Mouse (Mus musculus) gastrocnemius, postnatal 14 days (tissue): ENCODE data around the gene Use1. TPM values are rescaled to one million over a fixed set of nuclear protein-coding genes. Genes with fewer than 3 reads are reported as not detected.

Experiments used
- DNase-seq: peaks from one replicate; pipeline ENCODE4 v3.0.0; 2021; ENCODE audit warnings: mixed read lengths
- intact Hi-C: fragments of 180-260 bp; cut with DNase I; formaldehyde crosslinking; loops from one replicate; pipeline ENCODE4 v1.15.1; 2025; ENCODE audit warnings: low total_unique reads
- total RNA-seq, 2 experiments: library from RNA; stranded (reverse); gene quantifications; 2 replicates each; pipeline ENCODE4 v1.2.3; 2021

Gene Use1
- total RNA-seq, 2 experiments from 2014 or later, result 96.4 to 100.0 TPM

DNA sequence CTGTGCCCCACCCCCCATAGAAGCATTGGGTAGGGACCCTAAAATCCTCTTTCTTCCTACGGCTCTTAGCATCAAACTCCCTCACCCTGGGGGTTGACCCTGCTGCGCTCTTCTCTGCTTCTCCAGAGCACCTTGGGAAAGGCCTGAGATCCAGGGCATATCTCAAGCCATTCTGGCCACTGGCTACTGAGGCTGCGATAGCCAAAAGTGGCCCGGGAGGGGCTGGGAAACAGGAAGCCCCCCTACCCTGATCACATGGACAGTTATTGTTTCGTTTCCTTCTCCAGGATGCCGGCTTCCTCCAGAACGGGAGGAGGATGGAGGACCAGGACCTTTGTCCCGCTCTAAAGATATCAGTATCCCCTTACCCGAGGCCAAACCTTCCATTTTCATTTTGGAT, 29.0 kb downstream of the Use1 start, which contains the start of gene Ushbp1:
Ushbp1 (minus strand) TSS at position 174 of the 400 bp plus-strand sequence.
- intact Hi-C loops, result no loop called here
- no peak for DNase-seq

DNA sequence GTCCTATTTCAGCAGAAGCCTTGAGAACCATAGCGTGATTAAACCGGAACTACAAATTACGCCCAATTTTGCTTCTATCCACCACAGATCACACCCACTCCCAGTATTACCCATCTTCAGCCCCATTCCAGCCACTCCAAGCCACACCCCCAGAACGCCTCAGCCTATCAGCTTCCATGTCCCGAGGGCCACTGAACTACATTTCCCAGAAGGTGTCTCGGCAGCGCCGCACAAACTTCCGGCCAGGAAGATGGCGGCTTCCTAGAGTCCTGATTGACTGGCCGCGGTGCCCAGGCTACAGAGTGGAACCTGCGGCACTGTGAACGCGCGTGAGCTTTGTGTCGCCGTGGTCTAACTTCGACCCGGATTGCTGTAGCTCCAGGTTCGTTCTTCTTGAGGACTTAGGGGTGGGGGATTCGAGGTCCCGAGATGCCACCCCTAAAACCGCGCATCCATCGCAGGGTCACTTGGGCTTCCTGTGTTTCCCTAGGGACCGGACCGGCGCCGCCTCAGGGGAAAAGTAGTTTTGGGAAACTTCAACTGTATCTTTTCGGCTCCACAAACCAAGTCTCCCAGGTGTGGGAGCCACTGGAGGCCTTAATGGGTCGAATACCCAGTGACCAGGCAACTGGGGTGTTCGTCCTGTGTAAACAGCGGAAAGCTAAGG, 30.1 kb downstream of the Use1 start, which contains the start of gene Babam1:
Babam1 (plus strand) TSS at position 223 of the 667 bp plus-strand sequence.
- DNase-seq, result peak; percentile 92
- intact Hi-C loops, result no loop called here

DNA sequence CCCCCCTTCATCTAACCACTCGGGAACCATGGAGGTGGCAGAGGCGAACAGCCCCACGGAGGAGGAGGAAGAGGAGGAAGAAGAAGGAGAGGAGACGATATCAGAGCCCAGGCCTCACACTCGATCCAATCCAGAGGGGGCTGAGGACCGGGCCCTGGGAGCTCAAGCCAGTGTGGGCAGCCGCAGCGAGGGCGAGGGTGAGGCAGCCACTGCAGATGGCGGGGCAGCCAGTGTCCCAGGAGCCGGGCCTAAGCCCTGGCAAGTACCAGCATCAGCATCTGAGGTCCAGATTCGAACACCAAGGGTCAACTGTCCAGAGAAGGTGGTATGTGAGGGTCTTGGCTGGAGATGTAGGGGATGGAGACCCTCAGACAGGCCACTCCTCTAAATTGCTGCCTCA, 31.1 kb downstream of the Use1 start:
- DNase-seq, result no peak
- intact Hi-C loops, result no loop called here

DNA sequence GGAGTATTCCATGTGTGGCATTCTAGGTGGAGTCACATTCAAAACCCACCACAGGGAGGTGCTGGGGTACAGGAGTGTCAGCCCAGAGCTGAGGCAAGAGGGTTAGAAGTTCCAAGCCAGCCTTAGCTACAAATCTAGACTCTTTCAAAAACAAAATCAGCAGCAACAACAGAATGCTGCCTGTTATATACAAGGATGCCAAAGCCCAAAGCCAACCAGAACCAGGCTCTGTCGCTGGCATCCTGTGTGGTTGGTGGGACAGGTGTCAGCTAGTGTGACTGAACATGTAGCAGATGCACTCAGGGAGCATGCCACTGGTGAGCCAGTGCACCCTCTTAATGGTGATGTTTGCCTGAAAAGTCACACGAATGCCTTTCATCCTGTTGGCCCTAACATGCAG, 34.2 kb downstream of the Use1 start:
- no peak for DNase-seq
- intact Hi-C loops, result no loop called here

DNA sequence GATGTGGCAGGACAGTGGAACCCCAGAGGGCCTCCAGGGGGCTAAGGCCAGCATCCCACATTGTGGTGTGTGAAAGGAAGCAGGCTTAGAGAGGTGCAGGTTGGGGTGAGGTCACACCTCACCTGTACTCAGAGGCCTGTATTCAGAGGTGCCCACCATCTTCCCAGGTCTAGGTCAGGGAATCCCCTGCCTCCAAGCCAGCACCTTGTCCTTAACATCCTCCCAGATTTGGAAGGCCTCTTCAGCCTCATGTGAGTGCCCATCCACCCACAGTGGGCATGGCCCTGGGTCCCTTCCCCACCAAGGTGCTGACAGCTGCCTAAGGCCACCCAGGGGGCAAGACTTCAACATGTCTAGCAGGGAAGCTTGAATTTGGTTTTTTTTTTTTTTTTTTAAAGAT, 34.8 kb downstream of the Use1 start:
- DNase-seq, result no peak
- intact Hi-C loops, result no loop called here

DNA sequence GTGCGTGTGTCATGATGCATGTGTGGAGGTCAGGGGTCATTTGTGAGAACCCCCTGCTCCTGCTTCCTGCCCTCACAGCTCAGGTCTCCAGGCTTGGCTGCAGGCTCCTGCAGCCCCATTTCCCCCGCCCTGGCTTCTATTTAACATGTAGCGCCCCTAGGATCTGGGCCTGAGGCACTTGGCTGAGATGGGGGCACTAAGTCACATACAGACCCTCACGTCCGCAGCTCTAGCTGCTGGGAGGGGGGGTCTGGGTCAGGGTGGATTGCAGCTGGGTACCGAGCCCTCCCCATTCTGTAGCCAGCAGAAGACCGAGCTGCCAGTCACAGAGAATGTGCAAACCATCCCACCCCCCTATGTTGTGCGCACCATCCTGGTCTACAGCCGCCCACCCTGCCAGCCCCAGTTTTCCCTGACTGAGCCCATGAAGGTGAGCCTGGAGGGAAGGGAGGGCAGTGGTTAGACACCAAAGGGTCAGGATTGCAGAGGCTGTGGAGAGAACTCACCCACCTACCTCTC, 35.9 kb downstream of the Use1 start:
- intact Hi-C loops, result no loop called here

DNA sequence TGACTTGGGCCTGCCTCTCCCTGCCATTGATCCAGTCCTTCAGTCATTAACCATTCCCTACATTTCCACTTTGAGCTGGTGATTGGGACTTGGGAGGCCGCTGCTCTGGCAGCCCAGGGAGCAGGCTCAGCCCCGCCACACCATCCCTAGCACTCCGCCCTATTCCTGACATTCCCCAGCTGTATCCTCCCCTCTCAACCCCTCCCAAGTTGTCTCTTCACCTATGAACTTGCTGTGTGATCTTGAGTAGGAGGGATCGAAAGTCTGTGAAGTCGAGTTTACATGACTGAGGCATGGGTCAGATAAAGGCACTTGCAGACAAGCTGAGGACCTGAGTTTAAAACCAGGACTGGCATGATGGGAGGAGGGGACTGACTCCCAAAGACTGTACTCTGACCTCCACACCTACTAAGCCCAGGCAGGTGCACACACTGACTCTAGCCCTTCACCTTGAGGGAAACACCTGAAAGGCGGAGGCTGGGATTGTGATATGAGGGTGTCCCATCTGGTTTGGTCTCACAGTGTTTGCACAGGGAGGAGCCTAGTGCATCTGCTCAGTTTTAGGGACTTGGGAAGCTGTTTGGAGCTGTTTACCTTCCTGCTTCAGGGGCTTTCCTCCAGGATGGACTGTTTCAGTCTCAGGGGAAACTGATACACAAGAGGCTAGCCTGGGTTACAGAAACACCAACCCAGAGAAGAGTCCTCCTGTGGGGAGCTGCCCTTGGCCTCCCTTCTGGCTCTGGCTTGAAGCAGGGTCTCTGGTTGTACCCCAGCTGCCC, 36.6 kb downstream of the Use1 start:
- DNase-seq, result no peak
- intact Hi-C loops, result no loop called here

More for the DNA sequence above, 35.9 kb downstream of the Use1 start:
- DNase-seq, result no peak

DNA sequence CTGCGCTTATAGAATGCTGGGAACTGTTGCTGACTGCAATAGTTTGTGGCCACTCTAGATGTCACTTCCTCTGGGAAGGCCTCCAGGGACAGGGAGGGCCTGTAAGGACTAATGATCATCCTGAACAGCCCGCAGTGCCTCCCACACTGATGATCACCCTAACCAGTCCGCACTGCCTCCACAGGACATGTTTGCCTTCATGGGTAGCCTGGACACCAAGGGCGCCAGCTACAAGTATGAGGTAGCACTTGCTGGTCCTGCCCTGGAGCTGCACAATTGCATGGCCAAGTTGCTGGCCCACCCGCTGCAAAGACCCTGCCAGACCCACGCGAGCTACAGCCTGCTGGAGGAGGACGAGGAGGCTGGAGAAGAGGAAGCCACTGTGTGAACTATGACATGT, 37.4 kb downstream of the Use1 start:
- DNase-seq, result no peak
- intact Hi-C loops, result no loop called here

DNA sequence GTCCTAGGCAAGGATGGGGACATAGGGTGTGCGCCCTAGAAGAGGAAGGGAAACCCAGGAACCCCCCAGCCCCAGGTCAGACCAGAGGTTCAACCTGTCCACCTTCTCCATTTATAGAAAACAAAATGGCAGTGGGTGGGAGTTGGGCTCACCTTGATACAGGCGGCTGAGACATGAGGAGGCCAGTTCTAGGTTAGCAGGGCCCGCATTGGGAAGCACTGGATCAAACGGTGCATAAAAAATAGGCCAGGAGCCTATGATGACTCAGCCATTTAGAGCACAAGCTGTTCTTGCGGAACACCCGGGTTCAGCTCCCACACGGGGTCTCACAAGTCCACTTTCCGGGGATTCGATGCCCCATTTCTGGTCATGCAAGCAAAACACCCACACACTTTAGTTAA, 38.3 kb downstream of the Use1 start:
- no peak for DNase-seq
- intact Hi-C loops, result loop anchor here (5.0 kb wide), 1 partner anchor 33 kb away; the partner anchor contains the start of gene Ocel1

DNA sequence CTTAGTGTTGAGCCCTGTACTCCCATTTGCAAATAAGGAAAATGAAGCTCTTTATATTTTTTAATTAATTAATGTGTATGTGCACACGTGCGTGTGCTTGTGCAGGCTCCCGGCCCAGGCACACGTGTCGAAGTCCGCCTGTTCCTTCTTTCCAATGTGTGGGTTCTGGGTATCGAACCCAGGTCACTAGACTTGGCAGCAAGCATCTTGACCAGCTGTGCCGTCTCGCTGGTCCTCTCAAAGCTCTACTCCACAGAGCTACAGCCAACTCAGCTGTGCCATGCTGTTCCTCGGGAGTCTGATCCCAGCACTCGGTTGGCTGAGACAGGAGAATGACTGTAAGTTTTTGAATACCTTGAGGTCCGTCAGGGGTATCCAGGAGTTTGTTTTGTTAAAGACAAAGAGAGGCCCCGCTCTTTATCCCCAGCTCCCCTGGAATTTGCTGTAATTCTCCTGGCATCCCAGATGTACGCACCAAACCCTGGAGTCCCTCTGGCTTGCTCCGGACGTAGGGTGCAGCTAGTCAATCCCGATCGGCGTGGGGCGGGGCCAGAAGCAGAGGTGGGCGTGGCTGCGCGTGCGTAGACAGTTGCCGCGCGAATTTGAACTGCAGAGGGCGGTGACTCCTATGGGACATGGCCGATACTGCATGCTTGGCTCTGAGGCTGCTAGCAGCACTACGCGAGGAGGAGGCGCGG, 38.9 kb downstream of the Use1 start, which contains the start of gene Ankle1:
Ankle1 (plus strand) TSS at position 610 of the 698 bp plus-strand sequence.
- DNase-seq, result peak; percentile 93
- intact Hi-C loops, result loop anchor here (5.0 kb wide), 1 partner anchor 33 kb away; the partner anchor contains the start of gene Ocel1

DNA sequence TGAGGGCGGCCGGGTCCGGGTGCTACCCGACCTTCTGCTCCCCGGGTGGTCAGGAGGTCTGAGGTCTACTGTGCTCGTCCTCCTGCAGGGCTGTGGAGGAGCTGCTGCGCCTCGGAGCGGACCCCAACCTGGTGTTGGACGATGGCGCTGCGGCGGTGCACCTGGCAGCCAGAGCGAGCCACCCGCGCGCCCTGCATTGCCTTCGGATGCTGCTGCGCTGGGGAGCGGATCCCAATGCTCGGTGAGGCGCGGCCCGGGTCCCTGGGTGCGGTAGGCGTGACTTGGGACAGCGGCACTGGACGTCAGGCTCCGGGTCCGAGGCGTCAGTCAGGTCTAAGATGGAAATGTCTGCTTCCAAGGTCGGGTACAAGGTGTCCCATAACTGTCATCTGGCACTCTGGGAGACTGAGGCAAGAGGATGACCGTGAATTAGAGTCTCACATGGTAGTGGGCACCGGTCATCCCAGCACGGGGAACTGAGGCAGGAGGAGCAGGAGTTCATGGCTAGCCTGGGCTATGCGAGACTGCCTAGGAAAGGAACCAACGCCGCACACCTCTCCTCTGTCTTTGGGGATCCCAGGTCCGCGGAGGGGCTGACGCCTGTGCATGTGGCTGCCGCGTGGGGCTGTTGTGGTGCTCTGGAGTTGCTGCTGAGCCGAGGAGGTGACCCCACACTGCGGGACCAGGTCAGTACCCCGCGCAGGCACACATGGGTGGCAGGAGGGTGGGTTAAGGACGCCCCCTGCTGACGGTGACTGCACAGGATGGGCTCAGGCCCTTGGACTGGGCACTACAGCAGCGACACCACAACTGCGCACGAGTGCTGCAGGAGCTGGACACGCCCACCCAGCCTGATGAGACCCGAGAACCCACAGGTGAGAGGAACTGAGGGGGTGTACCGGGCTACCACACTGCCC, 39.7 kb downstream of the Use1 start:
- peak; percentile 63 for DNase-seq
- intact Hi-C loops, result loop anchor here (5.0 kb wide), 1 partner anchor 34 kb away; the partner anchor contains the start of gene Ocel1

DNA sequence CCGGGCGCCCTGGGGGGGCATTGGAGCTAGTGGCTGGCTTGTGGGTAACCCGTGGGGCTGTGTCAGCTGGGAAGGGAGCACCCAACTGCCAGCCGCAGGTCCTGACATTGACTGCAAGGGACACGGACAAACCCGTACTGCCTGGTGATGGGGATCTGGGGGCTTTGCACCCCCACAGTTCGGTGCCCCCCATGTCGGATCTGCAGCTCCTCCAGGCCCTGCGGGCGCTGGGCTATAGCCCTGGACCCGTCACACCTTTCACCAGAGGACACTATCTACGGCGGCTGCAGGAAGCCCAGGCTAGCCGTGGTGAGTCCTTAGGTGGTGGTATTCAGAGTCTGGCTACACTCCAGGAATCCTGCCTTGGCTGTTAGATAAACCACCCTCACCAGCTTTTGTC, 40.8 kb downstream of the Use1 start:
- intact Hi-C loops, result loop anchor here (5.0 kb wide), 1 partner anchor 35 kb away; the partner anchor contains the start of gene Ocel1
- DNase-seq, result no peak

DNA sequence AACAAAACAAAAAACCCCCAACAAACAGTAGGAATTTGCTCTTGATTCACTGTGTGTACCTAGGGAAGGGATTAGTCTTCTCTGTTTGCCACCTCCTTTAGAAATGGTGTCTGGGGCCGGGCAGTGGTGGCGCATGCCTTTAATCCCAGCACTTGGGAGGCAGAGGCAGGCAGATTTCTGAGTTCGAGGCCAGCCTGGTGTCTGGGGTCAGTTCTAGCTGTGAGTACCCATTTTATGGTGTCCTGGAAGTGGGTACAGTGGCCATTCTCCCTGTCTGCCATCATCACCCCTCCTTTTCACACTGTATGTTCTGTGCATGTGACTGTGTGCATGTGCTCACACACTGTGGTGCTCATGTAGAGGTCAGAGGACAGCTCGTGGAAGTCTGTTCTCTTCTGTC, 41.6 kb downstream of the Use1 start:
- no peak for DNase-seq
- intact Hi-C loops, result loop anchor here (5.0 kb wide), 1 partner anchor 36 kb away; the partner anchor contains the start of gene Ocel1

DNA sequence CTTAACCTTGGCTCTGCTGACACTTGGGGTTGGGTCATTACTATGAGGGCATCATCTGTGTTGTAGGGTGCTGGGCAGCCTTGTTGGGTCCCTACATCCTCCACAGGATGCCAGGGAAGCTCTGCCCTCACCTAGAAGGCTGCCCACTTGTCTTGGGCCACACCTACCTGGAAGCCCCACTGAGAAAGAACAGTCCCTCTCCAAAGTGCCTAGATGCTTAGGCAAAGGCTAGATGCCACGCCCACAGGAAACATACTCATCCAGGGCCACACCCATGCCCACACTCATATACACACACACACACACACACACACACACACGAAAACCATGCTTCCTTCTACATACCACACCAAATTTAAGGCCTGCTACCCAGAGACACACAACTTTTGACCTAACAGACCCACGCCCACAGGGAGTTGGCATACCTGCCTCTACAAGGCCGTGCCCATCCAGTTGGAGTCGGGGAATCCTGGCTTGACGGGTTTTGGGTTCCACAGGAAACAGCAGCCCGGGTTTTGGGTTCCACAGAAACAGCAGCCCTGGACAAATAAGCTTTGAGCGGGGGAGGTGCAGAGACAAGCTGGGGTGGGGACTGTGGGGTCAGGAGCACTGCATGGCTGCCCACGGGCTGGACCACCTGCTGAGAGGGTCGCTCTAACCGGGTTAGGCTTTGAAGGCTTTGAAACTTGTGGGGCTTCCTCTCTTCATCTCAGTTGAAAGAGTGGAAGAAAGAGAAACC, 45.1 kb downstream of the Use1 start:
- DNase-seq, result no peak

More for the DNA sequence above, 45.1 kb downstream of the Use1 start:
- intact Hi-C loops, result no loop called here
